Mouse (Mus musculus) limb, embryonic 12.5 days (tissue): ENCODE data around the gene Rab44. TPM values are rescaled to one million over a fixed set of nuclear protein-coding genes. Genes with fewer than 3 reads are reported as not detected.

Experiments
- ATAC-seq: fragments of 200-750 bp; cut with Nextera tagmentation; 2 replicates; pipeline ENCODE4 v1.8.0; 2017; ENCODE audit warnings: low read depth, moderate TSS enrichment; ENCODE audit not compliant: insufficient number of reproducible peaks, insufficient read depth, low FRiP score, low TSS enrichment
- H3K27ac ChIP-seq: fragments of 300-500 bp; sonication (generic); 2 replicates; pipeline ENCODE4 v1.5.1; 2016; ENCODE audit warnings: mild to moderate bottlenecking, moderate library complexity
- H3K27me3 ChIP-seq: fragments of 300-500 bp; sonication (generic); 2 replicates; pipeline ENCODE4 v1.6.1; 2016; ENCODE audit warnings: mild to moderate bottlenecking, moderate library complexity
- H3K36me3 ChIP-seq: fragments of 300-500 bp; sonication (generic); 2 replicates; pipeline ENCODE4 v1.6.1; 2016; ENCODE audit warnings: mild to moderate bottlenecking, moderate library complexity
- H3K4me1 ChIP-seq: fragments of 300-500 bp; sonication (generic); replicated peaks from 2 replicates; pipeline ENCODE4 v1.6.1; 2016
- H3K4me2 ChIP-seq: fragments of 300-500 bp; sonication (generic); 2 replicates; pipeline ENCODE4 v1.6.1; 2016; ENCODE audit warnings: mild to moderate bottlenecking, moderate library complexity
- H3K4me3 ChIP-seq: fragments of 300-500 bp; sonication (generic); replicated peaks from 2 replicates; pipeline ENCODE4 v1.5.1; 2016; ENCODE audit warnings: mild to moderate bottlenecking
- H3K9ac ChIP-seq: fragments of 300-500 bp; sonication (generic); replicated peaks from 2 replicates; pipeline ENCODE4 v1.6.1; 2016; ENCODE audit warnings: mild to moderate bottlenecking, moderate library complexity
- H3K9me3 ChIP-seq: fragments of 300-500 bp; sonication (generic); 2 replicates; pipeline ENCODE4 v1.6.1; 2016; ENCODE audit warnings: mild to moderate bottlenecking, moderate library complexity
- WGBS: fragments of 180-500 bp; shearing (Covaris S2); methylation state at CpG from one replicate; pipeline ENCODE4 v1.1.7; 2016; 5-methylcytosine and 5-hydroxymethylcytosine counted together
- polyA plus RNA-seq: library from polyadenylated mRNA; unstranded; fragments of >200 nt; fragmentation: Nextera tagmentation; extraction: Ambion mirVana; gene quantifications from 2 replicates; pipeline ENCODE4 v1.2.1, GENCODE M21; 2016

The Rab44 gene
- polyA plus RNA-seq, 1 experiment from 2014 or later = 0.26 TPM

GRCm38 (mm10) chr17:29077786-29078509 is 36.0 kb upstream of the Rab44 start:
- no peak overlapping the region for H3K9ac ChIP-seq
- ATAC-seq = no peak
- H3K9me3 ChIP-seq = no peaks in the 10 kb centered on the region
- no peak overlapping the region for H3K27ac ChIP-seq
- peak overlapping the region; percentile 25 for H3K4me3 ChIP-seq
- peak overlapping the region; percentile 52 for H3K4me2 ChIP-seq
- no peaks in the 10 kb centered on the region for H3K36me3 ChIP-seq
- 22% methylated on average over 14 of the region's 14 CpGs for WGBS
- H3K27me3 ChIP-seq = peaks cover 48% of the 10 kb centered on the region
- H3K4me1 ChIP-seq = peaks cover 32% of the 10 kb centered on the region

- Histone ChIP-seq H3K27ac (peak overlapping the region; percentile 45; the same call in 1 of the 2 replicates), H3K36me3 (no peaks in the 10 kb centered on the region), H3K9ac (no peak overlapping the region), H3K4me3 (peak overlapping the region; percentile 25), H3K27me3 (peaks cover 44% of the 10 kb centered on the region), H3K9me3 (no peaks in the 10 kb centered on the region), H3K4me1 (peaks cover 24% of the 10 kb centered on the region), H3K4me2 (peak overlapping the region; percentile 52)
- WGBS = 8% methylated on average over 25 of the region's 25 CpGs
- no peak for ATAC-seq
These were observed 35.2 kb upstream of the Rab44 start for GRCm38 (mm10) chr17:29078519-29079383.

- H3K4me3 ChIP-seq = peak overlapping the region; percentile 12
These were observed 33.0 kb upstream of the Rab44 start for GRCm38 (mm10) chr17:29080758-29081617.

GRCm38 (mm10) chr17:29081618-29082381 is 32.1 kb upstream of the Rab44 start:
- Histone ChIP-seq H3K27me3 (peaks cover 44% of the 10 kb centered on the region), H3K36me3 (no peaks in the 10 kb centered on the region), H3K27ac (no peak overlapping the region), H3K4me3 (peak overlapping the region; percentile 12), H3K4me2 (peak overlapping the region; percentile 39), H3K9me3 (no peaks in the 10 kb centered on the region), H3K9ac (no peak overlapping the region), H3K4me1 (peaks cover 24% of the 10 kb centered on the region)
- 4% methylated on average over 21 of the region's 21 CpGs for WGBS
- no peak for ATAC-seq

More at GRCm38 (mm10) chr17:29080758-29081617, 33.0 kb upstream of the Rab44 start:
- H3K27ac ChIP-seq = no peak overlapping the region
- peak overlapping the region; percentile 39 for H3K4me2 ChIP-seq
- no peaks in the 10 kb centered on the region for H3K9me3 ChIP-seq
- H3K27me3 ChIP-seq = peaks cover 44% of the 10 kb centered on the region
- H3K4me1 ChIP-seq = peaks cover 24% of the 10 kb centered on the region
- ATAC-seq = no peak
- WGBS = 4% methylated on average over 22 of the region's 23 CpGs
- no peaks in the 10 kb centered on the region for H3K36me3 ChIP-seq
- no peak overlapping the region for H3K9ac ChIP-seq

- Histone ChIP-seq H3K4me2 (no peak overlapping the region), H3K4me3 (no peak overlapping the region), H3K4me1 (peaks cover 24% of the 10 kb centered on the region), H3K9me3 (no peaks in the 10 kb centered on the region), H3K27ac (no peak overlapping the region), H3K36me3 (no peaks in the 10 kb centered on the region), H3K27me3 (peaks cover 38% of the 10 kb centered on the region), H3K9ac (no peak overlapping the region)
- no peak for ATAC-seq
- WGBS = 86% methylated on average over 8 of the region's 8 CpGs
These were observed 30.4 kb upstream of the Rab44 start for GRCm38 (mm10) chr17:29083586-29083985.

- Histone ChIP-seq H3K4me3 (no peak overlapping the region), H3K9me3 (no peaks in the 10 kb centered on the region), H3K36me3 (no peaks in the 10 kb centered on the region), H3K9ac (no peak overlapping the region), H3K4me2 (no peak overlapping the region), H3K27me3 (peaks cover 30% of the 10 kb centered on the region), H3K27ac (no peak overlapping the region), H3K4me1 (peaks cover 19% of the 10 kb centered on the region)
- WGBS = 86% methylated on average over 7 of the region's 7 CpGs
- no peak for ATAC-seq
These were observed 29.3 kb upstream of the Rab44 start for GRCm38 (mm10) chr17:29084656-29085055.

GRCm38 (mm10) chr17:29085266-29085665 is 28.7 kb upstream of the Rab44 start:
- Histone ChIP-seq H3K4me1 (peaks cover 19% of the 10 kb centered on the region), H3K27ac (no peak overlapping the region), H3K4me2 (no peak overlapping the region), H3K27me3 (peaks cover 26% of the 10 kb centered on the region), H3K4me3 (no peak overlapping the region), H3K9ac (no peak overlapping the region), H3K36me3 (no peaks in the 10 kb centered on the region), H3K9me3 (no peaks in the 10 kb centered on the region)
- 82% methylated on average over 10 of the region's 10 CpGs for WGBS
- no peak for ATAC-seq

- Histone ChIP-seq H3K4me1 (peaks cover 4% of the 10 kb centered on the region), H3K4me2 (no peak overlapping the region), H3K4me3 (no peak overlapping the region), H3K27ac (no peak overlapping the region), H3K9me3 (no peaks in the 10 kb centered on the region), H3K9ac (no peak overlapping the region), H3K27me3 (peaks cover 18% of the 10 kb centered on the region), H3K36me3 (no peaks in the 10 kb centered on the region)
- no peak for ATAC-seq
- 66% methylated on average over 4 of the region's 4 CpGs for WGBS
These were observed 27.0 kb upstream of the Rab44 start for GRCm38 (mm10) chr17:29086916-29087315.

GRCm38 (mm10) chr17:29090776-29091175 is 23.2 kb upstream of the Rab44 start, which contains the start of gene Cdkn1a:
Gene Cdkn1a (plus strand): TSS chr17:29090976.
- Histone ChIP-seq H3K4me1 (peaks cover 20% of the 10 kb centered on the region), H3K9me3 (no peaks in the 10 kb centered on the region), H3K27ac (no peak within 1 kb of the TSS), H3K36me3 (no peaks in the 10 kb centered on the region), H3K4me3 (no peak within 1 kb of the TSS), H3K4me2 (no peak within 1 kb of the TSS), H3K9ac (no peak within 1 kb of the TSS), H3K27me3 (peaks cover 42% of the 10 kb centered on the region)
- WGBS = 67% methylated on average over 3 of the region's 3 CpGs
- ATAC-seq = no peak

- no peak overlapping the region for H3K9ac ChIP-seq
- H3K4me1 ChIP-seq = peaks cover 21% of the 10 kb centered on the region
- no peaks in the 10 kb centered on the region for H3K36me3 ChIP-seq
- H3K27me3 ChIP-seq = peaks cover 45% of the 10 kb centered on the region
- H3K4me2 ChIP-seq = no peak overlapping the region
- no peak overlapping the region for H3K27ac ChIP-seq
- ATAC-seq = no peak
- no peak overlapping the region for H3K4me3 ChIP-seq
- no peaks in the 10 kb centered on the region for H3K9me3 ChIP-seq
- WGBS = 50% methylated on average over 6 of the region's 6 CpGs
These were observed 22.5 kb upstream of the Rab44 start for GRCm38 (mm10) chr17:29091348-29091944.
